Mouse (Mus musculus) lung, adult 2 months (tissue): ENCODE results near the gene Plcb2.

Experiments
- CTCF ChIP-seq: fragments of 200-500 bp; IDR thresholded peaks from 2 replicates; pipeline ENCODE4 v1.5.1; 2011; ENCODE audit warnings: mild to moderate bottlenecking, low read length, control low read depth; ENCODE audit not compliant: insufficient read depth
- POLR2A ChIP-seq: fragments of 200-500 bp; IDR thresholded peaks from 2 replicates; pipeline ENCODE4 v1.6.1; 2011; ENCODE audit warnings: low read depth, mild to moderate bottlenecking, control low read depth, low read length, borderline replicate concordance; ENCODE audit errors: extremely low read depth

DNA sequence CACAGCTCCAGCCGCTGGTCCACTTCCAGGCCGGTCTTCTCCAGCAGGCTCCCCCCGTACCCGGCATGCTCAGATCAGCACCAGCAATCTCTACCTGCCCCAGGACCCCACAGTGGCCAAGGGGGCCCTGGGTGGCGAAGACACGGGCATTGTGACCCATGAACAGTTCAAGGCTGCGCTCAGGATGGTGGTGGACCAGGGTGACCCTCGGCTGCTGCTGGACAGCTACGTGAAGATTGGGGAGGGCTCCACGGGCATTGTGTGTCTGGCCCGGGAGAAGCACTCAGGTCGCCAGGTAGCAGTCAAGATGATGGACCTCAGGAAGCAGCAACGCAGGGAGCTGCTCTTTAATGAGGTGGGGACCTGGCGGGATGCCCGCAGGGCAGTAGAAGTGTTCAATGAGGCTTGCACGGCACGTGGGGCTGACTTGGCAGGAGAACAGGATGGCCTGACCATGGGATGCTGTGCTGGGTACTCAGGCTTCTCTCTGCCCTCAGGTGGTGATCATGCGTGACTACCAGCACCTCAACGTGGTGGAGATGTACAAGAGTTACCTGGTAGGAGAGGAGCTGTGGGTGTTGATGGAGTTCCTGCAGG is 34.8 kb downstream of the Plcb2 start:
- TF ChIP-seq CTCF (no peak), POLR2A (no peak)
